Mouse (Mus musculus): ENCODE measurements around the gene Zfp334. TPM values are rescaled to one million over a fixed set of nuclear protein-coding genes. Genes with fewer than 3 reads are reported as not detected.

The Zfp334 gene
- polyA plus RNA-seq, 1 experiment from 2014 or later = 10.9 TPM

GRCm38 (mm10) chr2:165415141-165415721 is 27.2 kb upstream of the Zfp334 start:
- no peaks in the 10 kb centered on the region for H3K36me3 ChIP-seq (ENCODE audit: insufficient read depth)
- H3K9me3 ChIP-seq (ENCODE audit: low read depth, low read length) = no peaks in the 10 kb centered on the region
- WGBS = 43% methylated on average over 11 of the region's 11 CpGs
- H3K4me3 ChIP-seq (ENCODE audit: low read depth, low read length) = no peak overlapping the region
- DNase-seq (no peak), ATAC-seq (ENCODE audit: insufficient read depth) (no peak)
- no peaks in the 10 kb centered on the region for H3K4me1 ChIP-seq (ENCODE audit: insufficient read depth)
- H3K27ac ChIP-seq (ENCODE audit: low read depth) = no peak overlapping the region
- H3K27me3 ChIP-seq (ENCODE audit: insufficient read depth, low read length) = no peaks in the 10 kb centered on the region
- H3K9ac ChIP-seq = no peak overlapping the region
- no peak overlapping the region for H3K4me2 ChIP-seq
- no peak for TF ChIP-seq CTCF (IDR thresholded peaks at IDR 0.05; ENCODE audit: low read depth)

- Histone ChIP-seq H3K4me1 (ENCODE audit: insufficient read depth) (no peaks in the 10 kb centered on the region), H3K4me2 (no peak overlapping the region), H3K36me3 (ENCODE audit: insufficient read depth) (no peaks in the 10 kb centered on the region), H3K4me3 (ENCODE audit: low read depth, low read length) (no peak overlapping the region), H3K9me3 (ENCODE audit: low read depth, low read length) (no peaks in the 10 kb centered on the region), H3K27ac (ENCODE audit: low read depth) (no peak overlapping the region), H3K9ac (no peak overlapping the region), H3K27me3 (ENCODE audit: insufficient read depth, low read length) (no peaks in the 10 kb centered on the region)
- no peak for ATAC-seq (ENCODE audit: insufficient read depth)
- WGBS = 63% methylated on average over 5 of the region's 5 CpGs
- DNase-seq = no peak
- no peak for TF ChIP-seq CTCF (IDR thresholded peaks at IDR 0.05; ENCODE audit: low read depth)
Observed at GRCm38 (mm10) chr2:165414321-165414720, 26.3 kb upstream of the Zfp334 start.

- Histone ChIP-seq H3K27me3 (ENCODE audit: insufficient read depth, low read length) (no peaks in the 10 kb centered on the region), H3K36me3 (ENCODE audit: insufficient read depth) (no peaks in the 10 kb centered on the region), H3K27ac (ENCODE audit: low read depth) (no peak overlapping the region), H3K9me3 (ENCODE audit: low read depth, low read length) (no peaks in the 10 kb centered on the region), H3K4me3 (ENCODE audit: low read depth, low read length) (no peak overlapping the region), H3K4me1 (ENCODE audit: insufficient read depth) (no peaks in the 10 kb centered on the region), H3K4me2 (no peak overlapping the region), H3K9ac (no peak overlapping the region)
- DNase-seq (no peak), ATAC-seq (ENCODE audit: insufficient read depth) (no peak)
- 54% methylated on average over 3 of the region's 3 CpGs for WGBS
- no peak for TF ChIP-seq CTCF (IDR thresholded peaks at IDR 0.05; ENCODE audit: low read depth)
Observed at GRCm38 (mm10) chr2:165413884-165414283, 25.8 kb upstream of the Zfp334 start.

GRCm38 (mm10) chr2:165407700-165408301 is 19.7 kb upstream of the Zfp334 start:
- no peak overlapping the region for H3K27ac ChIP-seq (ENCODE audit: low read depth)
- WGBS = 42% methylated on average over 10 of the region's 10 CpGs
- no peaks in the 10 kb centered on the region for H3K4me1 ChIP-seq (ENCODE audit: insufficient read depth)
- ATAC-seq (ENCODE audit: insufficient read depth) (no peak), DNase-seq (peak; percentile 68)
- no peaks in the 10 kb centered on the region for H3K27me3 ChIP-seq (ENCODE audit: insufficient read depth, low read length)
- H3K4me2 ChIP-seq = no peak overlapping the region
- no peak overlapping the region for H3K9ac ChIP-seq
- H3K36me3 ChIP-seq (ENCODE audit: insufficient read depth) = no peaks in the 10 kb centered on the region
- no peak overlapping the region for H3K4me3 ChIP-seq (ENCODE audit: low read depth, low read length)
- TF ChIP-seq CTCF (IDR thresholded peaks at IDR 0.05; ENCODE audit: low read depth) = peak; percentile 76
- no peaks in the 10 kb centered on the region for H3K9me3 ChIP-seq (ENCODE audit: low read depth, low read length)

- Histone ChIP-seq H3K27ac (ENCODE audit: low read depth) (peak overlapping the region; percentile 55; the same call in 1 of the 2 replicates), H3K4me1 (ENCODE audit: insufficient read depth) (no peaks in the 10 kb centered on the region), H3K27me3 (ENCODE audit: insufficient read depth, low read length) (no peaks in the 10 kb centered on the region), H3K36me3 (ENCODE audit: insufficient read depth) (no peaks in the 10 kb centered on the region), H3K9ac (no peak overlapping the region), H3K4me2 (no peak overlapping the region), H3K4me3 (ENCODE audit: low read depth, low read length) (no peak overlapping the region), H3K9me3 (ENCODE audit: low read depth, low read length) (no peaks in the 10 kb centered on the region)
- no peak for TF ChIP-seq CTCF (IDR thresholded peaks at IDR 0.05; ENCODE audit: low read depth)
- ATAC-seq (ENCODE audit: insufficient read depth) (no peak; the same call in 1 of the 2 replicates), DNase-seq (peak; percentile 30)
- WGBS = 30% methylated on average over 6 of the region's 6 CpGs
Observed at GRCm38 (mm10) chr2:165405351-165405750, 17.3 kb upstream of the Zfp334 start.

GRCm38 (mm10) chr2:165404951-165405350 is 16.9 kb upstream of the Zfp334 start:
- Histone ChIP-seq H3K4me1 (ENCODE audit: insufficient read depth) (no peaks in the 10 kb centered on the region), H3K4me3 (ENCODE audit: low read depth, low read length) (no peak overlapping the region), H3K27ac (ENCODE audit: low read depth) (no peak overlapping the region), H3K27me3 (ENCODE audit: insufficient read depth, low read length) (no peaks in the 10 kb centered on the region), H3K9ac (no peak overlapping the region), H3K36me3 (ENCODE audit: insufficient read depth) (no peaks in the 10 kb centered on the region), H3K9me3 (ENCODE audit: low read depth, low read length) (no peaks in the 10 kb centered on the region), H3K4me2 (no peak overlapping the region)
- TF ChIP-seq CTCF (IDR thresholded peaks at IDR 0.05; ENCODE audit: low read depth) = no peak
- ATAC-seq (ENCODE audit: insufficient read depth) (peak; percentile 74), DNase-seq (peak; percentile 38)
- 34% methylated on average over 9 of the region's 9 CpGs for WGBS

- H3K27me3 ChIP-seq (ENCODE audit: insufficient read depth, low read length) = no peaks in the 10 kb centered on the region
- no peak for TF ChIP-seq CTCF (IDR thresholded peaks at IDR 0.05; ENCODE audit: low read depth)
- no peak overlapping the region for H3K27ac ChIP-seq (ENCODE audit: low read depth)
- no peak overlapping the region for H3K9ac ChIP-seq
- H3K4me3 ChIP-seq (ENCODE audit: low read depth, low read length) = no peak overlapping the region
- no peaks in the 10 kb centered on the region for H3K9me3 ChIP-seq (ENCODE audit: low read depth, low read length)
- DNase-seq (no peak), ATAC-seq (ENCODE audit: insufficient read depth) (peak; percentile 43; the same call in 1 of the 2 replicates)
- 64% methylated on average over 15 of the region's 15 CpGs for WGBS
- no peak overlapping the region for H3K4me2 ChIP-seq
- no peaks in the 10 kb centered on the region for H3K36me3 ChIP-seq (ENCODE audit: insufficient read depth)
- peaks cover 3% of the 10 kb centered on the region; the same call in 1 of the 2 replicates for H3K4me1 ChIP-seq (ENCODE audit: insufficient read depth)
Observed at GRCm38 (mm10) chr2:165398164-165398785, 10.2 kb upstream of the Zfp334 start.
